Mouse (Mus musculus) CH12.LX (cell line): ENCODE results near the gene Chsy1. TPM values are rescaled to one million over a fixed set of nuclear protein-coding genes. Genes with fewer than 3 reads are reported as not detected.

Experiments used
- DNase-seq: peaks from one replicate; pipeline ENCODE4 v3.0.0-alpha.2; 2013; ENCODE audit errors: extremely low read depth
- H3K27ac ChIP-seq: 2 replicates; pipeline ENCODE4 v1.5.1; 2012; ENCODE audit warnings: low read depth, mild to moderate bottlenecking, control low read depth, moderate library complexity; ENCODE audit not compliant: insufficient read depth
- H3K27me3 ChIP-seq: replicated peaks from 2 replicates; pipeline ENCODE3; 2012; ENCODE audit warnings: inconsistent platforms
- H3K36me3 ChIP-seq, 2 experiments: replicated peaks in 1 of 2; 2 replicates each; pipeline versions ENCODE3 to v1.6.1; 2012; ENCODE audit warnings: inconsistent platforms in 1 of 2, low read length in 1 of 2, mild to moderate bottlenecking in 1 of 2, mixed read lengths in 1 of 2, moderate library complexity in 1 of 2; ENCODE audit not compliant: control insufficient read depth in 1 of 2, insufficient read depth in 1 of 2
- H3K4me1 ChIP-seq, 2 experiments: 2 replicates each; pipeline ENCODE4 v1.6.1; 2012; ENCODE audit warnings: inconsistent platforms in 1 of 2, moderate library complexity in 1 of 2; ENCODE audit not compliant: insufficient read depth in 2 of 2, control insufficient read depth in 1 of 2
- H3K4me2 ChIP-seq: 2 replicates; pipeline ENCODE4 v1.6.1; 2012; ENCODE audit warnings: low read depth, mild to moderate bottlenecking, control low read depth; ENCODE audit not compliant: poor library complexity, insufficient read depth, severe bottlenecking
- H3K4me3 ChIP-seq, 3 experiments: fragments of 150-350 bp in 1 of 3; sonication (generic) in 1 of 3; replicated peaks in 1 of 3; 2 replicates each; pipeline versions ENCODE3 to v1.5.1; 2011 to 2012; ENCODE audit warnings: low read depth in 2 of 3, low read length in 2 of 3, mild to moderate bottlenecking in 2 of 3, moderate library complexity in 2 of 3, control low read depth in 1 of 3, improper control_type of control experiment in 1 of 3, inconsistent platforms in 1 of 3, mixed read lengths in 1 of 3; ENCODE audit not compliant: poor library complexity in 1 of 3
- H3K79me2 ChIP-seq: replicated peaks from 2 replicates; pipeline ENCODE4 v1.6.1; 2012; ENCODE audit warnings: mild to moderate bottlenecking, moderate library complexity; ENCODE audit not compliant: control insufficient read depth, poor library complexity, insufficient read depth, severe bottlenecking; ENCODE audit errors: extremely low read depth
- H3K9ac ChIP-seq: 2 replicates; pipeline ENCODE4 v1.6.1; 2012; ENCODE audit warnings: low read depth, mild to moderate bottlenecking, control low read depth, moderate library complexity; ENCODE audit not compliant: insufficient read depth
- H3K9me3 ChIP-seq: replicated peaks from 2 replicates; pipeline ENCODE3; 2012; ENCODE audit warnings: low read length, inconsistent platforms, mixed read lengths
- CHD1 ChIP-seq: IDR thresholded peaks from 2 replicates; pipeline ENCODE4 v1.6.1; 2012; ENCODE audit warnings: low read depth, low read length, improper control_type of control experiment, inconsistent platforms
- ELF1 ChIP-seq: IDR thresholded peaks from 2 replicates; pipeline ENCODE4 v1.6.1; 2014; ENCODE audit warnings: low read depth, mild to moderate bottlenecking, inconsistent platforms, low read length, improper control_type of control experiment
- ETS1 ChIP-seq: conservative IDR thresholded peaks from 2 replicates; pipeline ENCODE4 v1.6.1; 2012; ENCODE audit warnings: low read depth, mild to moderate bottlenecking, inconsistent platforms, low read length, improper control_type of control experiment, moderate library complexity
- HCFC1 ChIP-seq: IDR thresholded peaks from 2 replicates; pipeline ENCODE4 v1.6.1; 2012; ENCODE audit warnings: low read depth, mild to moderate bottlenecking, inconsistent platforms, low read length, improper control_type of control experiment
- IRF4 ChIP-seq: IDR thresholded peaks from 2 replicates; pipeline ENCODE4 v1.6.1; 2014; ENCODE audit warnings: low read depth, mild to moderate bottlenecking, inconsistent platforms, low read length, improper control_type of control experiment
- JUND ChIP-seq: conservative IDR thresholded peaks from 2 replicates; pipeline ENCODE4 v1.6.1; 2011; ENCODE audit warnings: low read depth, low read length, improper control_type of control experiment
- MAFK ChIP-seq: IDR thresholded peaks from 2 replicates; pipeline ENCODE4 v1.6.1; 2011; ENCODE audit warnings: low read length, improper control_type of control experiment; ENCODE audit not compliant: insufficient replicate concordance
- MAX ChIP-seq: IDR thresholded peaks from 2 replicates; pipeline ENCODE4 v1.6.1; 2011; ENCODE audit warnings: low read length, improper control_type of control experiment
- MAZ ChIP-seq: IDR thresholded peaks from 2 replicates; pipeline ENCODE4 v1.6.1; 2012; ENCODE audit warnings: low read depth, mild to moderate bottlenecking, inconsistent platforms, low read length, improper control_type of control experiment, moderate library complexity
- POLR2A ChIP-seq: IDR thresholded peaks from 2 replicates; pipeline ENCODE4 v1.6.1; 2011; ENCODE audit warnings: low read depth, mild to moderate bottlenecking, improper control_type of control experiment, low read length
- SMC3 ChIP-seq: IDR thresholded peaks from 2 replicates; pipeline ENCODE4 v1.6.1; 2011; ENCODE audit warnings: low read depth, low read length, improper control_type of control experiment
- UBTF ChIP-seq: IDR thresholded peaks from 2 replicates; pipeline ENCODE4 v1.6.1; 2012; ENCODE audit warnings: low read depth, mild to moderate bottlenecking, inconsistent platforms, low read length, improper control_type of control experiment, moderate library complexity
- USF1 ChIP-seq: IDR thresholded peaks from 2 replicates; pipeline ENCODE4 v1.6.1; 2014; ENCODE audit warnings: low read depth, mild to moderate bottlenecking, inconsistent platforms, low read length, improper control_type of control experiment
- dilution Hi-C: fragments of 300-500 bp; cut with MboI; formaldehyde crosslinking; loops from 2 replicates; pipeline ENCODE4 v1.14.3; 2020; ENCODE audit warnings: low sequenced_read_pairs; ENCODE audit not compliant: extremely low pct_unique_long_range_greater_than_20kb, extremely low pct_ligation_motif_present
- in situ Hi-C: fragments of 300-500 bp; cut with MboI; formaldehyde crosslinking; loops from 3 replicates; pipeline ENCODE4 v1.14.3; 2019; ENCODE audit warnings: low sequenced_read_pairs, low pct_ligation_motif_present, low pct_unique_long_range_greater_than_20kb, mixed read lengths
- polyA plus RNA-seq: library from polyadenylated mRNA; unstranded; fragments of >175 nt; gene quantifications from 2 replicates; pipeline ENCODE4 v1.2.1, GENCODE M21; 2012; ENCODE audit warnings: low read depth; ENCODE audit not compliant: insufficient read length
- total RNA-seq, 2 experiments: library from RNA; depleted of rRNA; stranded (reverse); fragments of 300-350 nt in 1 of 2; fragments of >200 nt in 1 of 2; gene quantifications; 2 replicates each; pipeline ENCODE4 v1.2.3; 2012 to 2014

Gene Chsy1
- total and polyA plus RNA-seq, 3 experiments: 2.3 to 5.5 (median 2.5) TPM

GRCm38 (mm10) chr7:66109855-66110635 is 730 bp downstream of the Chsy1 start:
- Histone ChIP-seq H3K9ac (peak overlapping the region; percentile 72), H3K4me2 (peak overlapping the region; percentile 85), H3K36me3 (no peaks in the 10 kb centered on the region), H3K79me2 (no peaks in the 10 kb centered on the region), H3K27ac (no peak overlapping the region), H3K4me1 (peaks cover 2 to 28% of the 10 kb centered on the region in 2 experiments; a peak in 3 of 4 replicates), H3K27me3 (peaks cover 15% of the 10 kb centered on the region), H3K9me3 (peaks cover 2% of the 10 kb centered on the region), H3K4me3 (peak overlapping the region; percentile 51 to 91 (median 60))
- in situ Hi-C loops: loop anchor here (5.0 to 10.0 kb wide), 4 partner anchors 65 to 277 kb away; partner anchors contain the start of gene Lrrk1
- dilution Hi-C loops: no loop called here
- TF ChIP-seq CHD1 (no peak), UBTF (no peak; the same call in 1 of the 2 replicates), JUND (no peak), MAX (no peak), ELF1 (no peak), ETS1 (no peak), MAZ (no peak), IRF4 (no peak), HCFC1 (no peak), POLR2A (no peak), MAFK (no peak)
- no peak for DNase-seq

- Histone ChIP-seq H3K9ac (no peak overlapping the region), H3K4me1 (peaks cover 2 to 28% of the 10 kb centered on the region in 2 experiments; a peak in 3 of 4 replicates), H3K9me3 (peaks cover 2% of the 10 kb centered on the region), H3K79me2 (no peaks in the 10 kb centered on the region), H3K27ac (no peak overlapping the region), H3K4me3 (peak overlapping the region in 1 of 3 experiments; percentile 51), H3K36me3 (no peaks in the 10 kb centered on the region), H3K27me3 (peaks cover 15% of the 10 kb centered on the region), H3K4me2 (peak overlapping the region; percentile 85)
- dilution Hi-C loops (no loop called here), in situ Hi-C loops (loop anchor here (5.0 to 10.0 kb wide), 2 partner anchors 64 to 137 kb away; no protein-coding TSS in a partner anchor)
- no peak for DNase-seq
- TF ChIP-seq SMC3: no peak
- no peak for TF ChIP-seq USF1
- no peak for TF ChIP-seq MAX
These were observed 1.4 kb downstream of the Chsy1 start for GRCm38 (mm10) chr7:66110636-66111112.
